Mouse (Mus musculus) heart, adult 9 months (tissue): ENCODE results near the gene Snx14.

ENCODE experiments used
- DNase-seq, 2 experiments: peaks; one replicate each; pipeline ENCODE4 v3.0.0; 2022; ENCODE audit warnings: low spot score in 2 of 2

The Snx14 gene

GRCm38 (mm10) chr9:88344424-88344823 is 94.3 kb downstream of the Snx14 start:
- DNase-seq, result no peak

- no peak for DNase-seq
Measured at GRCm38 (mm10) chr9:88342701-88343100, 96.1 kb downstream of the Snx14 start.

GRCm38 (mm10) chr9:88342241-88342640 is 96.5 kb downstream of the Snx14 start:
- DNase-seq, result no peak

- DNase-seq, result no peak
Measured at GRCm38 (mm10) chr9:88340819-88341218, 97.9 kb downstream of the Snx14 start.

GRCm38 (mm10) chr9:88335839-88336238 is 102.9 kb downstream of the Snx14 start:
- no peak for DNase-seq

- no peak for DNase-seq
Measured at GRCm38 (mm10) chr9:88332447-88332846, 106.3 kb downstream of the Snx14 start.

GRCm38 (mm10) chr9:88330316-88330715 is 108.4 kb downstream of the Snx14 start:
- DNase-seq, result no peak

- DNase-seq, result no peak
Measured at GRCm38 (mm10) chr9:88329166-88329748, 109.5 kb downstream of the Snx14 start.

GRCm38 (mm10) chr9:88328666-88329065 is 110.1 kb downstream of the Snx14 start:
- no peak for DNase-seq

GRCm38 (mm10) chr9:88326930-88327901 is 111.5 kb downstream of the Snx14 start, which contains the start of gene Nt5e:
Gene Nt5e (plus strand): TSS chr9:88327197.
- DNase-seq, result peak; percentile 75 to 79
